Mouse (Mus musculus) bone marrow macrophage, adult 2 months (primary cell): ENCODE results near the gene Nostrin.

Source experiments
- CTCF ChIP-seq: IDR thresholded peaks from 2 replicates; pipeline ENCODE4 v1.5.1; 2012; ENCODE audit warnings: low read depth, mild to moderate bottlenecking, low read length, moderate library complexity
- POLR2A ChIP-seq: IDR thresholded peaks from 2 replicates; pipeline ENCODE4 v1.6.1; 2012; ENCODE audit warnings: mild to moderate bottlenecking, low read depth, low read length, borderline replicate concordance

DNA sequence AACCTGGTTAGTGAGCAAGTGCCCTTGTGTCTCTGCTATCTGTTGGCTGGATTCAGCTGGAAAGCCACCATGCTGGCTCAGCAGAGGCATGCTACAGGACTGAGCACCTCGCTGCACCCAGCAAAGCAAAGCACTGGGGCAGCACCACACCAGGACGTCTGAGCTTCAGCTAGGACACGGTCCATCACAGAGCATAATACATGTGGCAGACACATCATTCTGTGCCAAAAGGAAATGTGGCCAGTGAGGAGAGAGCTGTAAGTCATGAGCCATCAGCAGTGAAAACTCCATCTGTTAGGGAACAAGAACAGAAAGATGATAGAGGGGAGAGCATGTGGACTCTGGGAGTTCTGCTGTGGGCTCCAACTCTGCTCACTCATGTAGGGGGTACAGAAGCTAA, 19.7 kb upstream of the Nostrin start:
- TF ChIP-seq CTCF: no peak
- TF ChIP-seq POLR2A: no peak
